Mouse (Mus musculus) embryonic facial prominence, embryonic 11.5 days (tissue): Measurements from ENCODE around the gene Cbs. TPM values are rescaled to one million over a fixed set of nuclear protein-coding genes. Genes with fewer than 3 reads are reported as not detected.
A peak's percentile ranks its signal among the peaks of the same experiment; 100 is the strongest.

Experiments
- ATAC-seq: fragments of 200-750 bp; cut with Nextera tagmentation; replicated peaks from 2 replicates; pipeline ENCODE4 v1.8.0; 2017; ENCODE audit warnings: low read depth; ENCODE audit not compliant: insufficient number of reproducible peaks, low FRiP score, low TSS enrichment
- DNase-seq: peaks from one replicate; pipeline ENCODE4 v3.0.0-alpha.2; 2015; ENCODE audit warnings: low spot score
- H3K27ac ChIP-seq: fragments of 300-500 bp; sonication (generic); replicated peaks from 2 replicates; pipeline ENCODE4 v1.5.1; 2014; ENCODE audit warnings: mild to moderate bottlenecking, low read depth, low read length, control low read depth
- H3K27me3 ChIP-seq: fragments of 300-500 bp; sonication (generic); 2 replicates; pipeline ENCODE4 v1.6.1; 2014; ENCODE audit warnings: mild to moderate bottlenecking, low read length, moderate library complexity, mixed read lengths; ENCODE audit not compliant: control insufficient read depth, insufficient read depth
- H3K36me3 ChIP-seq: fragments of 300-500 bp; sonication (generic); replicated peaks from 2 replicates; pipeline ENCODE4 v1.6.1; 2014; ENCODE audit warnings: low read depth, mild to moderate bottlenecking, low read length, moderate library complexity, mixed read lengths; ENCODE audit not compliant: control insufficient read depth, insufficient read depth
- H3K4me1 ChIP-seq: fragments of 300-500 bp; sonication (generic); 2 replicates; pipeline ENCODE4 v1.6.1; 2014; ENCODE audit warnings: low read length, mixed read lengths; ENCODE audit not compliant: control insufficient read depth, insufficient read depth
- H3K4me2 ChIP-seq: fragments of 300-500 bp; sonication (generic); 2 replicates; pipeline ENCODE4 v1.6.1; 2014; ENCODE audit warnings: low read depth, mild to moderate bottlenecking, control low read depth, low read length, moderate library complexity
- H3K4me3 ChIP-seq: fragments of 300-500 bp; sonication (generic); 2 replicates; pipeline ENCODE4 v1.5.1; 2014; ENCODE audit warnings: low read depth, low read length, control low read depth
- H3K9ac ChIP-seq: fragments of 300-500 bp; sonication (generic); replicated peaks from 2 replicates; pipeline ENCODE4 v1.6.1; 2014; ENCODE audit warnings: mild to moderate bottlenecking, control low read depth, low read length
- H3K9me3 ChIP-seq: fragments of 300-500 bp; sonication (generic); replicated peaks from 2 replicates; pipeline ENCODE4 v1.6.1; 2016; ENCODE audit warnings: mild to moderate bottlenecking, low read length, inconsistent platforms, mixed read lengths; ENCODE audit not compliant: control insufficient read depth
- WGBS: fragments of 180-500 bp; shearing (Covaris S2); extraction: QIAGEN DNeasy Blood & Tissue Kit; methylation state at CpG from one replicate; pipeline ENCODE4 v1.1.7; 2014; 5-methylcytosine and 5-hydroxymethylcytosine counted together
- polyA plus RNA-seq: library from polyadenylated mRNA; unstranded; fragments of >200 nt; fragmentation: Nextera tagmentation; extraction: Ambion mirVana; gene quantifications from 2 replicates; pipeline ENCODE4 v1.2.1, GENCODE M21; 2014

The Cbs gene
- polyA plus RNA-seq, 1 experiment from 2014 or later, result 2.5 TPM

- H3K27ac ChIP-seq, result no peak overlapping the region
- H3K4me3 ChIP-seq, result no peak overlapping the region
- H3K27me3 ChIP-seq, result no peaks in the 10 kb centered on the region
- H3K36me3 ChIP-seq, result no peaks in the 10 kb centered on the region
- H3K4me1 ChIP-seq, result no peaks in the 10 kb centered on the region
- 0 out of 2 replicates have a peak, but pooled peaks have one; percentile 51 for ATAC-seq
- no peaks in the 10 kb centered on the region for H3K9me3 ChIP-seq
- 12% methylated on average over 11 of the region's 11 CpGs for WGBS
- no peak overlapping the region for H3K4me2 ChIP-seq
- H3K9ac ChIP-seq, result no peak overlapping the region
- DNase-seq, result no peak
Measured at GRCm38 (mm10) chr17:31670163-31670562, 33.1 kb upstream of the Cbs start.

- Histone ChIP-seq H3K9ac (no peak overlapping the region), H3K4me3 (no peak overlapping the region), H3K9me3 (no peaks in the 10 kb centered on the region), H3K27me3 (no peaks in the 10 kb centered on the region), H3K27ac (no peak overlapping the region), H3K4me2 (no peak overlapping the region), H3K36me3 (no peaks in the 10 kb centered on the region), H3K4me1 (no peaks in the 10 kb centered on the region)
- no peak for ATAC-seq
- no peak for DNase-seq
- 86% methylated on average over 8 of the region's 9 CpGs for WGBS
Measured at GRCm38 (mm10) chr17:31668306-31668705, 31.3 kb upstream of the Cbs start.

GRCm38 (mm10) chr17:31664760-31665159, 27.7 kb upstream of the Cbs start:
- H3K4me2 ChIP-seq, result no peak overlapping the region
- WGBS, result 13% methylated on average over 4 of the region's 4 CpGs
- no peak for ATAC-seq

GRCm38 (mm10) chr17:31662855-31663254, 25.8 kb upstream of the Cbs start:
- Histone ChIP-seq H3K9ac (no peak overlapping the region), H3K4me2 (no peak overlapping the region), H3K27ac (no peak overlapping the region), H3K27me3 (no peaks in the 10 kb centered on the region), H3K9me3 (no peaks in the 10 kb centered on the region), H3K4me3 (no peak overlapping the region), H3K4me1 (no peaks in the 10 kb centered on the region), H3K36me3 (no peaks in the 10 kb centered on the region)
- no peak for ATAC-seq
- DNase-seq, result no peak

More at GRCm38 (mm10) chr17:31664760-31665159, 27.7 kb upstream of the Cbs start:
- Histone ChIP-seq H3K4me3 (no peak overlapping the region), H3K27me3 (no peaks in the 10 kb centered on the region), H3K9me3 (no peaks in the 10 kb centered on the region), H3K4me1 (no peaks in the 10 kb centered on the region), H3K27ac (no peak overlapping the region), H3K9ac (no peak overlapping the region), H3K36me3 (no peaks in the 10 kb centered on the region)
- peak; percentile 81 for DNase-seq

GRCm38 (mm10) chr17:31660661-31661250, 23.7 kb upstream of the Cbs start:
- Histone ChIP-seq H3K9me3 (no peaks in the 10 kb centered on the region), H3K4me1 (no peaks in the 10 kb centered on the region)

GRCm38 (mm10) chr17:31658468-31659185, 21.6 kb upstream of the Cbs start, which contains the start of gene U2af1:
Gene U2af1, minus strand, starts transcription at chr17:31658892.
- Histone ChIP-seq H3K27me3 (no peaks in the 10 kb centered on the region), H3K9me3 (no peaks in the 10 kb centered on the region), H3K27ac (peak within 1 kb of the TSS; percentile 78), H3K4me3 (peak within 1 kb of the TSS; percentile 99), H3K9ac (peak within 1 kb of the TSS; percentile 98), H3K4me1 (no peaks in the 10 kb centered on the region), H3K4me2 (peak within 1 kb of the TSS; percentile 73), H3K36me3 (peaks cover 13% of the 10 kb centered on the region)
- under 1% methylated on average over 71 of the region's 77 CpGs for WGBS
- DNase-seq (peak; percentile 99), ATAC-seq (peak; percentile 98)

More at GRCm38 (mm10) chr17:31660661-31661250, 23.7 kb upstream of the Cbs start:
- 74% methylated on average over 8 of the region's 8 CpGs for WGBS
- Histone ChIP-seq H3K27ac (no peak overlapping the region), H3K27me3 (no peaks in the 10 kb centered on the region), H3K9ac (no peak overlapping the region), H3K4me3 (no peak overlapping the region), H3K36me3 (no peaks in the 10 kb centered on the region), H3K4me2 (no peak overlapping the region)
- DNase-seq (no peak), ATAC-seq (no peak)

- under 1% methylated on average over 27 of the region's 27 CpGs for whole genome bisulfite sequencing
- no peaks in the 10 kb centered on the region for H3K27me3 ChIP-seq
- no peaks in the 10 kb centered on the region for H3K4me1 ChIP-seq
- DNase-seq (no peak), ATAC-seq (no peak)
- peak overlapping the region; percentile 98 for H3K9ac ChIP-seq
- peak overlapping the region; percentile 78 for H3K27ac ChIP-seq
- peak overlapping the region; percentile 99 for H3K4me3 ChIP-seq
- peak overlapping the region; percentile 47 for H3K4me2 ChIP-seq
- H3K36me3 ChIP-seq, result peaks cover 18% of the 10 kb centered on the region
- H3K9me3 ChIP-seq, result no peaks in the 10 kb centered on the region
Measured at GRCm38 (mm10) chr17:31658136-31658467, 21.1 kb upstream of the Cbs start.
